Mouse (Mus musculus): ENCODE data around the gene Agmat. TPM values are rescaled to one million over a fixed set of nuclear protein-coding genes. Genes with fewer than 3 reads are reported as not detected.
A peak's percentile ranks its signal among the peaks of the same experiment; 100 is the strongest.
"Not testable (repeated sequence)": the region's sequence is repeated elsewhere in the genome, so short reads cannot be mapped to it uniquely, and the experiment has no call there.

Gene Agmat
- total RNA-seq, 2 experiments from 2014 or later, result not detected

DNA sequence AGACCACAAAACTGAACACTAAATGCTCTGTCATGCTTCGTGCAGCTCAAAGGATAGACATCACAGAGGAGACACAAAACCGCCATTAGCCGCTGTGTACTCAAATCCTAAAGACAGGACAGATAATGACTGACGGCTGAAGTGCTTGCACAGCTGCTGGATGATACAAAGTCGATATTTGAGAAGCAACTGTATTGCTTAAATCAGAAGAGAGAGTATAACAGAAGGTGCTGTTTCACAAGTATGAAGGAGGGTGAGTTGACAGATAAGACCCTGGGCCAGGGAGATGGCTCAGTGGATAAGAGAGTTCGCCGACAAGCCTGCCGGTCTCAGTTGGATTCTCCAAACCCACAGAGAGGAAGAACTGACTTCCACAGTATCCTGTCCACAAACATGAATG is 25.4 kb downstream of the Agmat start:
- no peak for DNase-seq (ENCODE audit: low spot score)

DNA sequence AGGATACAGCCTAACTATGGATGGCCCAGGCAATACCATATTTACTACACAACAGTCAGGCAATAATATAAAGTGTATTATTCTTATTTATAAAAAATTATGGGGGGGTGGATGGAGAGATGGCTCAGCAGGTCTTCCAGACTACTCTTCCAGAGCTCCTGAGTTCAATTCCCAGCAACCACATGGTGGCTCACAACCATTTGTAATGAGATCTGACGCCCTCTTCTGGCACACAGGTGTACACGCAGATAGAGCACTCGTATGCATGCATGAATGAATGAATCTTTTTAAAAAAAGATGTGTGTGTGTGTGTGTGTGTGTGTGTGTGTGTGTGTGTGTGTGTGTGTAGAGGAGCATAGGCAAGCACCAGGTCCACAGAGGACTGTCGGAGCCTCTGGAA is 26.5 kb downstream of the Agmat start:
- DNase-seq (ENCODE audit: low spot score), result not testable (repeated sequence)

DNA sequence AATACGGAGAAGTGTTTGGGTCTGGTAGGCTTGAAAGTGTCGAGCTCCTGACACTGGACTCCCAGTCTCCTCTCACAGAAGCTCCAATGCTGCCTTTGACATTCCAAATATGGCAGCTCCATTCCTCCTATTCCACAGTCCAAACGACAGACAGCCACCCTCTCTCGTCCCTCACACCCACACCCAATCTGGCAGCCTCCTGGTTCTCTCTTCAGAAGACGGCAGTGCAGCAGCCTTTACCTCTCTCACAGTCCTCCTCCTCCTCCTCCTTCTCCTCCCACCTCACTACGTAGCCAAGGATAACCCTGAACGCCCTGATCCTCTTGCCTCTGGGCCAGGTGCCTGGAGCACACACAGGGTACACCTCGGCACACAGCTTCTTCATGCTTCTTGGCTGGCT is 33.4 kb downstream of the Agmat start:
- no peak for DNase-seq (ENCODE audit: low spot score)

DNA sequence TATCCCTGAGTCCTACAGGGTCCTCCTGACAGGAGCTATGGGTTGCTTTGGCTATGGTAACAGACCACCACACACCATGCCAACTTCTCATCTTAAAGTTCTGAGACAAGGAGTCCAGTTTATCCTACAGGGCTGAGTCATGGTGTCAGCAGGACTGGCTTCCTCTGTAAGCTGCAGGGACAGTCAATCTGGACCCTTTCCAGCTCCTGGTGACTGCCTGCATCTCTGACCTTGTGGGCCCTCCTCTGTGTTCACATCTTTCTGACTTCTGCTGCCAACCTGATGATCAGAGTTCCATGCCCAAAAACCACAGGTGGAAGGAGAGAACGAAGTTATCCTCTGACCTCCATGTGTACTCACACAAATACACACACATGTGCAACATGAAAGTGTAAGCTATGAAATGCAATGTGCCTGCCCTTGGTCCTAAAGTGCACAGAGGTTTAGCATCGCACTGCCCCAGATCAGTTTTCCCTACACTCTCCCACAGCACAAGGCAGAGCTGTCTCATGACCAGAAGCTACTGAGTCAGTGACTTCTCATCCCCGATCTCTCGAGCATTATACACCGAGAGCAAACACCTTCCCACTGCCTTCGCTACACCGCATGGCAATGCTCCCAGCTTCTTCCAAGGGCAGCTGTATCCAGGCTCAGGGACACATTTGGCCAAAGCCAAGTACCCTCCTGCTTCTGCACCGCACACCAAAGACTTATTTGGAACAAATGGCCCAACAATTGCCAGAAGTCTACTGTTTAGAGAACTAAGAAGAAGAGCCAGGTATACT is 34.9 kb downstream of the Agmat start:
- no peak for DNase-seq (ENCODE audit: low spot score)

DNA sequence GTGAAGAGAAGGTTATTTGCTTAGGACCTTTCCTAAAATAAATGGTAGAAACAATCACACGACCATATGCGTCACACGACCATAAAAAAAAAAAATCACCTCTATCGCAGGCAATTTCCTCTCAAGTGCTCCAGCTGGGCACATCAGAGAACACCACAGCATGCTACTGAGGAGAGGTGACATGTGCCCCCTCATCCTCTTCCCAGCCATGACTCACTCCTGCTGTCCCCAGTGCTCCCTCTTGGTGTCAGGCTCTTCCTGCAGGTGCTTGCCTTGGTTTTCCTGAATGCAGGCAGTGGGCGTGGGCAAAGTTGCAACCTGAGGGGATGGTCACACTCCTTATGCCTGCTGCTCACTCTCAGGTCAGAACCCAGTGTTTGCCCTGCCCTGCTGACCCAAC is 38.4 kb downstream of the Agmat start:
- no peak for DNase-seq (ENCODE audit: low spot score)

DNA sequence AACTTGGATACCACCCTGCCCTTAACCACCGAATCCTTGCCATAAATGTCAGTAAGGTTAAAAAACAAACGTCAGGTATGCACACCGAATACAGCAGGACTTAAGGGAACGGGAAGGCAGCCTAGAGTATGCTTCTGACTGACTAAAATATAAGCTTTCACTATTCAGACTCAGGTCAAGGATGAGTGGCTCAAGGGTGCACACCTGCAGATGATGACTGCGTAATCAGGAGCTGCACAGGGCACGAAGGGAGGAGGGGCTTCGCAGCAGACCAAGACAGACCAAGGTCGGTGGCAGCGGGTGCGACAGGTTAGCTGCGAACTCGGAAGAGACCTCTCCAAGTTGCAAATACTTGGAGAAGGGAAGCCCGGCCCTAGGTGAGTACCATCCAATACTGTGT is 39.7 kb downstream of the Agmat start:
- DNase-seq (ENCODE audit: low spot score), result no peak

DNA sequence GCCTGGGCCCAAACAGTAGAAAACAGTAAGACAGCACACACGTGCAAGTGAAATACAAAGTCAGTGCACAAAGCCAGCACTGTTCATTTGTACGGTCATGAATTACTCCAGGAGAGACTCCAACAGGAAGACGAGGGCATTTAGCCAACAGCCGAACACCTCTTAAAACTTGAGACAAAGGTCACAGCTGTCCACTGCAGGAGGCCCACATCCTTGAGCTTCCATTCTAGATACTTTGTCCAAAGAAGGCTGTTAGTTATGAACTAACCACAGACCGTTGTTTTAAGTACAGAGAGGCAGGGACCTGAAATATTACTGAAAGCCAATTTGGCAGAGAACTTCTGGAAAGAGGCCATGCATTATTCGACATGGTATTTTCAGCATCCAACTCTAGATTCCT is 40.6 kb downstream of the Agmat start:
- no peak for DNase-seq (ENCODE audit: low spot score)

DNA sequence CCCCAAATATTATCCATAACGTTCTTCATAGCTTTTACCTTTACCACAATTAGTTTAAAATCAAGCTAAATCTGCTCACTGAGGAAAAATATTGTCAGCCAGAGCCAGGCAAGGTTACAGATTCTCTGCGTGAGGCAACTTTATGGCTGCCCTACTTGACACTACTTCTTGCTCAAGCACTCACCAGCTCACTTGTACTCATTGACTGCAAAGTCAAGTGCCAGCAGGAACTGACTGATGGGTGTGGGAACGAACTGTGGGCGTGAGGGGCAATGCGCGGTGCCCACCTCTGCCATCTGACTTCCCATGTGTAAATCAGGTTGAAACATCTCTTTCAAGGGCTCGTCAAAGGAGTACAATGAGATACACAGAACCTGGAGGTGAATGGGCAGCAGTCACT is 41.0 kb downstream of the Agmat start:
- no peak for DNase-seq (ENCODE audit: low spot score)

DNA sequence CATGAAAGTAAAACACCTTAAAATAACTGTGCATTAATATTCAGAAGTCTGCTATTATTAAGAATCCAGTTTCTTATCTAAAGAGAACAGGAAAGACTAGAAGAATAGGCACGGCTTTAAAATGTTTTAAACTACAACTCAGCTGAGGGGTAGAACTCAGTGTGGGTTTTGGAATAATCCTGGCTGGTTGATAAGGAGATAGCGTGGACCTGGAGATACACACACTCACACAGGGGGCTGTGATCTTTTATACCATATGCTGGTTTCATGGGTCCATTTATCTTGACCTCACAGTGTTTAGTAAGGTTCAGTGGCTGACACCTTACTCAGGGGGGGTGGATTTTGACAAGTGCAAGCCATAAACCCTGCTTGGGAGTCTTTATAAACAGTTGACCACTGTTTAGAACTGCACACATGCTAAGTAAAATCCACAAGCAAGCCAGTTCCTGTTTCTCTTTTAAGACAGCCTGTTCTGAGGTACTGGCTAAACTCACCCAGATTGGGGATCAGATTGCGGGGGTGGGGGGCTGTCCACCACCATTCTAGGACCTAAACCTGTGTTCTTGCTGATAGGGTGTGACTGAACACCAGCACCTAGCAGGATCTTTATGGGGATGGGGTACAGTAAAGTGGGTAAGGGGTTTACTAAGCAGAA is 43.2 kb downstream of the Agmat start:
- no peak for DNase-seq (ENCODE audit: low spot score)

DNA sequence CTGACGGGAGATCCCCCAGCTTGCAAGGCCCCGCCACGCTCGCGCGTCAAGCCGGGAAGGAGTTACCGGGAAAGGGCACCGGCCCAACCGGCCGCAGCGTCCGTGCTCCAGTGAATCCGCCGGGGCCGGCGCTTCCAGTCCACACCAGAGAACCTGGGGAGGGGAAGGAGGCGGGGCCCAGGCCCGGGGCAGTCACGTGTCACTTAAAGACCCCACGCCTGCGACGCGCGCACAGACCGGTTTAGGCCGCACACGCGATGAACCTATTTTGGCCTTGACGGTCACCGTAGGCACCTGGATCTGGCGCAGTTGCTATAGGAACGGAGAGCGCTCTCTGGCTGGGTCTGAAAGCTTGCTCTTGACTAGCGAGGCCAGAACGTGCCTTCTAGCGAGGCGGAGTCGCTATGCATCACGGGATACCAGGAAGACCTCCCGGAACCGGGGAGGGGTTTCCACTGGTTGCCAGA is 44.1 kb downstream of the Agmat start, which contains the start of gene Dnajc16:
Dnajc16 (minus strand) TSS at position 408 of the 467 bp plus-strand sequence.
- DNase-seq (ENCODE audit: low spot score), result peak; percentile 98

DNA sequence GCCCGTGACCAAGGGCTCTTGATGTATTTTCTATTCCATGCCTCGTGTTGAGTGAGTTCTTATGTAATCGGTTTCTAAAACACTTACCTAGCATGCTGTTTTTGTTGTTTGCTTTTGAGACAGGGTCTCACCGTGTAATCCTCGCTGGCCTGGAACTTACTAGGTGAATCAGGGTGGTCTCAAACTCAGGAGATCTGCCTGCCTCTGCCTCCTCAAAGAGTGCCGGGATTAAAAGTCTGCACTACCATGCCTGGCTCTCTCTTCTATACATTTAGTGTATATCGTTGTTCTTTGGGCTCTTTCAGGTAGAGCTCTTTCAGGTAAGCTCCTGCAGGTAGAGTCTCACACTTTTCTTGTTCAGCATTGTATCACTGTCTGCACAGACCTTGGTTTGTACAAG is 45.0 kb downstream of the Agmat start:
- DNase-seq (ENCODE audit: low spot score), result no peak

DNA sequence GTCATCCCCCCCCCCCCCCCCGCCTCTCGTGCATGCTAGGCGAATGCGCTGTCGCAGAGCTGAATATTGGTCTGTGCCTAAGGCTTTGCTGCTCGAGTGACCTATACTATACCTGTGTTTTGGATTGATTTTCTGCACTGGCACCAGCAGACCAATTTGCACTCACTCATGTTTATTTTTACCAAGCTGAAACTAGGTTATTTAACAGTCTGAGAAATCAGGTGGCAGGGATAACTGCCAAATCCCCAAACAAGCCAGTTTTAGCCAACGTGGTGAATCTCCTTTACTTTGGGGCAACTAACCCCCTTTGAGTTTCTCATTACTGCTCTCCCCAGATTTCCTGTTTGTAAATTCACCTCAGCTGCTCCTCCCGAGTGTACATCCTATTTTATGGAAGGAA is 45.5 kb downstream of the Agmat start:
- DNase-seq (ENCODE audit: low spot score), result no peak

DNA sequence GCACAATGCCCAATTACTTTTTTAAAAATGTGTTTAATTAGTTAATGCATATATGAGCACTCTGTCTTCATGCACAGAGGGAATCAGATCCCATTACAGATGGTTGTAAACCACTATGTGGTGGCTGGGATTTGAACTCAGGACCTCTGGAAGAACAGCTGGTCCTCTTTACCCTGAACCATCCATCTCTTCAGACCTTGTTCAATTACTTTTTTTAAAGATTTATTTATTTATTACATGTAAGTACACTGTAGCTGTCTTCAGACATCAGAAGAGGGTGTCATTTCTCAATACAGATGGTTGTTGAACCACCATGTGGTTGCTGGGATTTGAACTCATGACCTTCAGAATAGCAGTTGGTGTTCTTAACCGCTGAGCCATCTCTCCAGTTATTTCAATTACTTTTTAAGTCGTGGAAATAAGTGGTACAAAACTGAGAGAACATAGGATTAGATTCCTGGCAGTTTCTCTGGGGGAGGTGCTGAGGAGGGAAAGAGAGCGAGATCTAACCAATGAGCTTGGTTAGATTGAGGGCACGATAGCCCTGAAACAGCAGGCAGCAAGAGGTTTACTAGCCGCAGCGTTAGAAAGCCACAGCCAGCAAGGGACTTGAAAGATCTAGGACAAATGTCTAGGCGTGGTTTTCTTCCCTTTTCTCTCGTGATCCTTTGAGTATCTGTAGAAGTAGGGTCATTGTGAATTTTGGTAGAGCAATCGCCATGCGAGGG is 46.2 kb downstream of the Agmat start:
- DNase-seq (ENCODE audit: low spot score), result no peak

DNA sequence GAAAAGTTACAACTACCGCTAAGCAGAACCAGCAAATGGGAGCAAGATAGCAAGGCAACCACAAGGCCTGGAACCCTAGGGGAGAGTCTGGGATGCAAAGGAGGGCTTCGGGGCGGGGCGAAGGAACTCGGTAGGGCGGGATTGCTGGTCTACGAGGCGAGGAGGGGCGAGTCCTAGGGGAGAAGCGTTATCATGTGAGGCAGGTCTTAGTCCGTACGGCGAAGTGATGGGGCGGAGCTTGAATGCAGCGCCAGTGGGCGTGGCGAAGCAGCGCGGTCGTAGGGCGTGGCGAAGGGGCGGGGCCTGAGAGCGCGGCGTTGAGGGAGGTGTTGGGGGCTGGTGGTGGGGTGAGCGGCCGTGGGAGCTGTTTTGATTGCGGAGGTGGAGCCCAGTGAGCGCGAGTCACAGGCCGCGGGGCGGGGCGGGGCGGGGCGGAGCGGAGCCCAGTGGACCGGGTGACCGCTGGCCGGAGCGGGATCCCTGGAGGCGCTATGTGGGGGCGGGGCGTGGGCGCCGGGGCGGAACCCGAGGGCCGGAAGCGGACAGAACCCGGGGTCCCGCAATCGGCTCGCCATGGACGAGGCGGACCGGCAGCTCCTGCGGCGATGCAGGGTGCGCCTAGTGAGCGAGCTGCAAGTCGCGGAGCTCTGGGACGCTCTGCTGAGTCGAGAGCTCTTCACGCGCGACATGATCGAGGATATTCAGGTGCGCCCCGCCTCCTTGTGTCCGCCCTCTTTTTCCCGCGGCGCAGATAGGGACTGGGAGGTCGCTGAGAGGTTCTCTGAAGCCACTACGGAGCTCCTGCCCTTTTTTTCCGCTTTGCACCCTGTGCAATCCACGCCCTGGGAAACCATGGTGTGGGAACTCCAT is 47.0 kb downstream of the Agmat start, which contains the start of gene Casp9:
Casp9 (plus strand) TSS at position 331 of the 870 bp plus-strand sequence.
- DNase-seq (ENCODE audit: low spot score), result peak; percentile 99

DNA sequence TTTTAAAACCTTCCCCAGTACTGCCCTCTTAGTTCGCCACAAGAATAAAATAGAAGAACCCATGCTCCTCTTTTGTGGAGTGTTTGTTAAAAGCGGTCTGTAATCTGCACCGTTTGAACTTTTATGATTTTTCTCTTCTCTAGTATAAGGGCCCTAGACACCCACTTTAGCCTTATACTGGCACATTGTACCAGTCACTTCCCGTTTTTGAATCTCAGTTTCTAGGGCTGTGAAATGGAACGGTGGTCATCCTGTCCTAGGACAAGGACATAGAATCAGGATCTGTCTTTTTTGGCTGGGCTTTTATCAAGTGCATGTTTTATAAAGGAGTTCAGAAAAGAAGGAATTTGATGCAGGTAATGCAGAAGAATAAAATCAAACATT is 47.7 kb downstream of the Agmat start:
- DNase-seq (ENCODE audit: low spot score), result no peak

DNA sequence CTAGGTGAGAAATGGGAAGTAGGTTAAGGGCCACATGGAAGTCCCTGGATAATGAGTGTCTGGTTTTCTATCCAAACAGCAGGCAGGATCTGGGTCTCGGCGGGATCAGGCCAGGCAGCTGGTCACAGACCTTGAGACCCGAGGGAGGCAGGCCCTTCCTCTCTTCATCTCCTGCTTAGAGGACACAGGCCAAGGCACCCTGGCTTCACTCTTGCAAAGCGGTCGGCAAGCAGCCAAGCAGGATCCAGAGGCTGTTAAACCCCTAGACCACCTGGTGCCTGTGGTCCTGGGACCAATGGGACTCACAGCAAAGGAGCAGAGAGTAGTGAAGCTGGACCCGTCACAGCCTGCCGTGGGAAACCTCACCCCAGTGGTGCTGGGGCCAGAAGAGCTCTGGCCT is 49.9 kb downstream of the Agmat start:
- DNase-seq (ENCODE audit: low spot score), result no peak

DNA sequence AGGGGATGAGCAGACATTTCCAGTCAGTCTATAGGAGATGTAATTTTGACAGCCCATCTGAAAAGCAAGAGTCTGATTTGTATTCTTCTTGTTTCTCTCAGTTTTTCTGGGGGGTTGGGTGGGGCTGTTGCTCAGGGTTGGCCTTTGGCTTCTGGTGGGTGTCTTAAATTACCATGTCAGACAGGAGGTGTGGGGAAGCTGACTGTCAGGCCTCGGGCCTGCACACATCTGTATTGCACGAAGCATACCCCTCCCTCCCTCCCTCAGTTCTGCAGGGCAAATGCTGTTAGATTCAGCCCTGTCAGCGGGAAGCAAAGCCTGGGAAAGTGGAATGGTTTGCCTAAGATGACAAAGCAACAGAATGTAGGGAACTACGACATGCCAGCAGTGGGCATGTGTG is 50.5 kb downstream of the Agmat start:
- DNase-seq (ENCODE audit: low spot score), result no peak

DNA sequence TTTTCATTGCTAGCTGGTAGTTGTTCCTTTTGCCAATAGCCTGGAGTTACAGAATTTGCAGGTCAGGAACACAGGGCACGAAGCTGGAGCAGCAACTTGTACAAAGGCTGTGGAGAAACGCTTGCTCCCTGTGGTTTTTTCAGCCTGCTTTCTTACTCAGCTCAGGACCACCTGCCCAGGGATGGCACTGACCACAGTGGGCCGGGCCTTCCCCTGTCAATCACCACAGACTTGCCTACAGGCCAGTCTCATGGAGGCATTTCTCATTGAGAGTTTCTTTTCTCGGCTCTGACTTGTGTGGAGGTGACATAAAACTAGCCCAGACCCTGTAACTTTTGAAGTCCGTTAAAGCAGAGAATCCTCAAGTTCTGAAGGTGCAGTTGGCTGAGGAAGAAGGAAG is 51.1 kb downstream of the Agmat start:
- no peak for DNase-seq (ENCODE audit: low spot score)

DNA sequence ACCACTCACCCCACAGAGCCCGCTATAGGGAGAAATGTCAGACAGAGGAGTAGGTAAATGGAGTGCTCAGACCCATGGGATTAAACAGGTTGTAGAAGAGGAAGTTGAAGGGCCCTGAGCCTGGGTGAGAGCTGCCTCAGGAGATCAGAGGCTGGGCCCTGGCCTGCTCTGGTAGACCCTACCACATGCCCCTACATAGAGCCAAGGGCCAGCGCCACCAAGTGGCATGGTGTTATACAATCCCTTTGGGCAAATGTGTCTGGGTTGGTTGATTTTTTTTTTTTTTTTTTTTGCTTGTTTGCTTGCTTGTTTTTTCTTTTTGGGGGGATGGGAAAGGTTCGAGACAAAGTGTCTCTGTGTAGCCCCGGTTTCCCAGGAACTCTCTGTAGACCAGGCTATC is 57.6 kb downstream of the Agmat start:
- no peak for DNase-seq (ENCODE audit: low spot score)

DNA sequence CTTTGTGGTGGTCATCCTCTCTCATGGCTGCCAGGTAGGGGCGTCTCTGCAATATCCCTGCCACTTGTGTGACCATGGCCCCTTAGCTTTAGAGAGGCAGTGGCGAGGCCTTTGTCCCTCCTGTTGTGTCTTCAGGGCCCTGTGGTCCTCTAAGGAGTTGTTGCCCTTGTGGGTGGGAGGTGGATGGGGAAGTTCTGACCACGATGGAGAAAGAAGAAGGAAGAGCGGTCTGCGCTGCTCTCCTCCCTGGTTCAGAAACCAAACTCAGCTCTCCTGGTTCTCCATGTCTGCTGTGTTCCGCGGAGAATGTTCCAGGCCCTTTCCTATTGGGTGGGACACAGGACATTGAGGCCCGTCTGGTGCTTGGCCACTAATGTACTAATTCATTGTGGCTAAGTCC is 59.4 kb downstream of the Agmat start:
- DNase-seq (ENCODE audit: low spot score), result no peak
